Mouse (Mus musculus): ENCODE measurements at regions not wholly inside any gene's neighbourhood (a gene's known extent, or its start where the extent isn't known, plus 50 kb on each side); places are given as distances from the start of the nearest gene placed in this dataset.

DNA sequence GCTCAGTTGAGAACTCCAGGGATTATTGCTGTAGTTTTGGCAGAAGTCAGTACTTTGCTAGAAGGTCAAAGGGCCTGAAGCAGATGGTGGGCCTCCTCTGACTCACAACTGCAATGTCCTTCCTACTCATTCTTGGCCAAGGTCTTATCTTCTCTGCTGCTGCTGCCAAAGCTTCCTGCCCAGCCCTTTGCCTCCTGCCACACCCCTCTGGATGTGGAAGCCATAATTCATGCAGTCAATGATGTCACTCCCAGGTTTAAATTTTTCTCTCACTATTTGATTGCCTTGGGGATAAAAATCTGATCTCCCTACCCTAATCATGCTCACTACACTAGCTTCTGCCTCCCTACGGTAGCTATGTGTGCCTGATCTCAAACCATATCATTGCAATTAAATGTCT is 157.7 kb downstream of the Qdpr start:
- H3K9ac ChIP-seq (replicated peaks; ENCODE audit: low read length, poor library complexity, severe bottlenecking), result no peak overlapping the region
- H3K27ac ChIP-seq (ENCODE audit: low read depth, low read length), result no peak overlapping the region
- H3K9me3 ChIP-seq (ENCODE audit: low read length), result no peaks in the 10 kb centered on the region
- no peak overlapping the region for H3K4me2 ChIP-seq (ENCODE audit: low read depth, low read length, poor library complexity, severe bottlenecking)
- ATAC-seq (ENCODE audit: low FRiP score) (no peak), DNase-seq (ENCODE audit: low spot score) (no peak)
- H3K36me3 ChIP-seq (ENCODE audit: insufficient read depth, low read length), result no peaks in the 10 kb centered on the region
- no peaks in the 10 kb centered on the region for H3K4me1 ChIP-seq (ENCODE audit: insufficient read depth, low read length)
- TF ChIP-seq CTCF (IDR thresholded peaks at IDR 0.05), result no peak
- 77% methylated on average over 1 of the region's 1 CpGs for WGBS
- H3K4me3 ChIP-seq (ENCODE audit: low read depth, low read length), result no peak overlapping the region
- no peaks in the 10 kb centered on the region for H3K27me3 ChIP-seq (ENCODE audit: insufficient read depth, low read length)

DNA sequence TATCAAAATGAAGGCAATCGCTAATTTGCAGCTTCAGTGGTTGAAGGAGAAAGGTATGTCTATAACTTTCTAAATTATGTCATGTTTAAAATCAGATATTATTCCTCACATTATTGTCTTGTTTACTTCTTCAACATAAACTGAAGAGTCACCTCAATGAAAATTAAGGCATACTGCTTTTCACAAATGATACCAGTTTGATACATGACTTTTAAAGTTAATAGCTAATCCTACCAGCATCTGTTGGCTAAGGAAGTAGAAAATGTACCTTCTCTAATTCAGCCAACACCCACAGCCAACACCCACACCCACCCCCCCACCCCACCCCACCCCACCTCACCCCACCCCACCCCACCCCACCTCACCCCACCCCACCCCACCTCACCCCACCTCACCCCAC is 158.3 kb downstream of the Qdpr start:
- no peak for DNase-seq (ENCODE audit: low spot score)
- no peaks in the 10 kb centered on the region for H3K9me3 ChIP-seq (ENCODE audit: low read length)
- no peak overlapping the region for H3K27ac ChIP-seq (ENCODE audit: low read depth, low read length)
- TF ChIP-seq CTCF (IDR thresholded peaks at IDR 0.05), result no peak
- no peaks in the 10 kb centered on the region for H3K27me3 ChIP-seq (ENCODE audit: insufficient read depth, low read length)
- 96% methylated on average over 1 of the region's 1 CpGs for WGBS
- no peak overlapping the region for H3K4me3 ChIP-seq (ENCODE audit: low read depth, low read length)
- H3K4me1 ChIP-seq (ENCODE audit: insufficient read depth, low read length), result no peaks in the 10 kb centered on the region
- no peak overlapping the region for H3K9ac ChIP-seq (replicated peaks; ENCODE audit: low read length, poor library complexity, severe bottlenecking)
- H3K36me3 ChIP-seq (ENCODE audit: insufficient read depth, low read length), result no peaks in the 10 kb centered on the region
- no peak overlapping the region for H3K4me2 ChIP-seq (ENCODE audit: low read depth, low read length, poor library complexity, severe bottlenecking)
- ATAC-seq (ENCODE audit: low FRiP score), result no peak

DNA sequence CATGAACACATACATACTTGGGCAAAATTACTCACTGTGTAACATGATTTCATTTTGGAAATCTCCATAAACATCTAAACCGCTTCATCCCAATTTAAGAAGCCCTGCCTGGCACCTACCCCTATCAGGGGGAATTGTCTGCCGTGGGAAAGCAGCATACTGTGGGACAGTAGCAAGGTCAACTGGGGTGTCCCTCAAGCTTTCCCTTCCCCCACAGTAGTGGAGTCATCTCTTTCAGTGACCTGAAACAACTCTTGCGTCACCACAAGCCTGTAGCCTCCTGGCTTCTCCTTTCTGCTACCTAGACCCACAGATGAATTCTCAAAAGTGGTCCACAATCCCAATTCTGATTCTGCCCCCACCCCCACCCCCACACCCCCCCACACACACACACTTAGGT is 158.8 kb downstream of the Qdpr start:
- H3K27me3 ChIP-seq (ENCODE audit: insufficient read depth, low read length), result no peaks in the 10 kb centered on the region
- no peak overlapping the region for H3K4me2 ChIP-seq (ENCODE audit: low read depth, low read length, poor library complexity, severe bottlenecking)
- no peak overlapping the region for H3K9ac ChIP-seq (replicated peaks; ENCODE audit: low read length, poor library complexity, severe bottlenecking)
- H3K4me1 ChIP-seq (ENCODE audit: insufficient read depth, low read length), result no peaks in the 10 kb centered on the region
- WGBS, result 89% methylated on average over 3 of the region's 3 CpGs
- no peak overlapping the region for H3K27ac ChIP-seq (ENCODE audit: low read depth, low read length)
- H3K36me3 ChIP-seq (ENCODE audit: insufficient read depth, low read length), result no peaks in the 10 kb centered on the region
- TF ChIP-seq CTCF (IDR thresholded peaks at IDR 0.05), result no peak
- H3K9me3 ChIP-seq (ENCODE audit: low read length), result no peaks in the 10 kb centered on the region
- DNase-seq (ENCODE audit: low spot score) (no peak), ATAC-seq (ENCODE audit: low FRiP score) (no peak)
- H3K4me3 ChIP-seq (ENCODE audit: low read depth, low read length), result no peak overlapping the region

DNA sequence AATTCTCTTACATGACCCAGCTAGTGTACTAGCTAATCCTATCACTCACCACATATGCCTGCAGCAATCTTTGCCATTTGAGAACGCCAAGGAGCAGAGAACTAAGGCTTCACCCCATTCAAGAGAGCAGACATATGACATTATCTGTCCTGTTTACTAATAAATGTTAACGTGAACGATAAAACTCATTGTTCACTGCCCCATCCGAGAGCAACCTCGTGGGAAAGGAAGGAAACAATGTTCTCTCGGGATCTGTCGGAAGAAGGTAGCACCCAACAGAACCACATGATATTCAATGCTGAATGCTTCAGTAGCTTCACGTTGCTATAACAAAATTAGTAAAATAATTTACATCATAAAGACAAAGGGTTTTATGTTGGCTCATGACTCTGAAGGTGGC is 163.6 kb downstream of the Qdpr start:
- Histone ChIP-seq H3K36me3 (ENCODE audit: insufficient read depth, low read length) (no peaks in the 10 kb centered on the region), H3K27me3 (ENCODE audit: insufficient read depth, low read length) (no peaks in the 10 kb centered on the region), H3K27ac (ENCODE audit: low read depth, low read length) (no peak overlapping the region), H3K4me3 (ENCODE audit: low read depth, low read length) (no peak overlapping the region), H3K9ac (replicated peaks; ENCODE audit: low read length, poor library complexity, severe bottlenecking) (no peak overlapping the region), H3K9me3 (ENCODE audit: low read length) (no peaks in the 10 kb centered on the region), H3K4me2 (ENCODE audit: low read depth, low read length, poor library complexity, severe bottlenecking) (no peak overlapping the region), H3K4me1 (ENCODE audit: insufficient read depth, low read length) (no peaks in the 10 kb centered on the region)
- no peak for TF ChIP-seq CTCF (IDR thresholded peaks at IDR 0.05)
- ATAC-seq (ENCODE audit: low FRiP score), result no peak
- no peak for DNase-seq (ENCODE audit: low spot score)
- WGBS, result 85% methylated on average over 8 of the region's 8 CpGs

DNA sequence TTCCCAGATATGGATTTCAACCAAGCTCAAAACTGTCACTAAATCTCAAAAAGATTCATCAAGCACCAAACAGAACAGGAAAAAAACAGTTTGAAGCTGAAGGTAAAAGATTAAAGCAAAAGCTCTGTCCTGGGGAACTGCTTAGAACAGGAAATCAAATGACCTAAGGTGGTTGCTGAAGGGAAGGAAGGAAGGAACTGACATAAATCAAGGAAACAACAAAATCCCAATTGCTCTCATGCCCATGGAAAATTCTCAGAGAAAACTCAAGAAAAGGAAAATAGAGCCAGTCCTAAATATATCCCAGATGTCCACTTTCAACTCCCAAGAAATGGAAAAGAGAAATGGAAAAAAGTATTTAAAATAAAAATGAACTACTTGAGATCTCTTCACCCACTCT is 165.4 kb downstream of the Qdpr start:
- ATAC-seq (ENCODE audit: low FRiP score) (no peak), DNase-seq (ENCODE audit: low spot score) (no peak)
- Histone ChIP-seq H3K36me3 (ENCODE audit: insufficient read depth, low read length) (no peaks in the 10 kb centered on the region), H3K27me3 (ENCODE audit: insufficient read depth, low read length) (no peaks in the 10 kb centered on the region), H3K9ac (replicated peaks; ENCODE audit: low read length, poor library complexity, severe bottlenecking) (no peak overlapping the region), H3K27ac (ENCODE audit: low read depth, low read length) (no peak overlapping the region), H3K4me1 (ENCODE audit: insufficient read depth, low read length) (no peaks in the 10 kb centered on the region), H3K4me2 (ENCODE audit: low read depth, low read length, poor library complexity, severe bottlenecking) (no peak overlapping the region), H3K4me3 (ENCODE audit: low read depth, low read length) (no peak overlapping the region), H3K9me3 (ENCODE audit: low read length) (no peaks in the 10 kb centered on the region)
- no peak for TF ChIP-seq CTCF (IDR thresholded peaks at IDR 0.05)

DNA sequence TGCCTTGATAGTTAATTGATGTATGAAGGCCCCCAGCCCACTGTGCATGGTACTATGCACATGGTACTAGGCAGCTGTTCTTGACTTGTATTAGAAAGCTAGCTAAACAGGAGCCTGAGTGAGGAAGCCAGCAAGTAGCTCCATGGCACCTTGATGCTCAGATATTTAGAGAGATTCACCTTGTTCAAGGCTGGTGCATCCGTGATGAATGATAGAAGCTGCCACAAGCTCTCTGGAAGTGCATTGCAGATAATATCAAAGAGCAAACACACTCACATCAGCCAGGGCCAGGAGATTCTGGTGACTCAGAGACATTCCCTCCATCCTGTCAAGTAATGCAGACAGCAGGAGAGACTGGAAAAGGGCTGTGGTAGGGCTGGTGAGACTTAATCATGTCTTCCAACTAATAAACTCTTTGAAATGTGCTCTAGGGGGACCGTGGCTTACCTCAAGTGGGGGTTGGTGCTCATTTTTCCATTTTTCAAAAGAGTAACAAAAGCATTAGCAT is 166.1 kb downstream of the Qdpr start:
- Histone ChIP-seq H3K4me2 (ENCODE audit: low read depth, low read length, poor library complexity, severe bottlenecking) (no peak overlapping the region), H3K4me3 (ENCODE audit: low read depth, low read length) (no peak overlapping the region), H3K27ac (ENCODE audit: low read depth, low read length) (no peak overlapping the region), H3K27me3 (ENCODE audit: insufficient read depth, low read length) (no peaks in the 10 kb centered on the region), H3K9me3 (ENCODE audit: low read length) (no peaks in the 10 kb centered on the region), H3K4me1 (ENCODE audit: insufficient read depth, low read length) (no peaks in the 10 kb centered on the region), H3K9ac (replicated peaks; ENCODE audit: low read length, poor library complexity, severe bottlenecking) (no peak overlapping the region), H3K36me3 (ENCODE audit: insufficient read depth, low read length) (no peaks in the 10 kb centered on the region)
- DNase-seq (ENCODE audit: low spot score) (no peak), ATAC-seq (ENCODE audit: low FRiP score) (no peak)
- TF ChIP-seq CTCF (IDR thresholded peaks at IDR 0.05), result no peak
- WGBS, result 51% methylated on average over 2 of the region's 2 CpGs
